36 mouse cellular contexts compared by ENCODE assay signal in genomic region chr11:58101194-58101720, GRCm38 (mm10). TPM values are rescaled to one million over a fixed set of nuclear protein-coding genes. Genes with fewer than 3 reads are reported as not detected.
"Had no signal": no experiment of that assay in that cellular context is flagged by ENCODE, and none has a peak within 500 bp of the region (broad histone marks: within the 10 kb centered on the region; RNA-seq: fewer than 3 reads in every experiment).

No protein-coding gene starts in this region.

- H3K9me3 ChIP-seq: heart, embryonic 13.5 days; heart, embryonic 15.5 days; hindbrain, embryonic 12.5 days; intestine, embryonic 15.5 days; limb, embryonic 10.5 days; limb, embryonic 12.5 days had no signal

- H3K4me2 ChIP-seq: heart, embryonic 11.5 days; heart, embryonic 13.5 days; heart, embryonic 15.5 days; hindbrain, embryonic 12.5 days; hindbrain, embryonic 14.5 days; intestine, embryonic 15.5 days; limb, embryonic 12.5 days had no signal

- H3K36me3 ChIP-seq: heart, embryonic 13.5 days; heart, embryonic 15.5 days; hindbrain, embryonic 12.5 days; intestine, embryonic 15.5 days; limb, embryonic 12.5 days had no signal

- H3K9ac ChIP-seq: heart, embryonic 13.5 days; heart, embryonic 15.5 days; hindbrain, embryonic 12.5 days; hindbrain, embryonic 14.5 days; intestine, embryonic 15.5 days; limb, embryonic 12.5 days had no signal

- H3K27me3 ChIP-seq: intestine, embryonic 15.5 days had no signal

- DNase-seq: gastrocnemius, postnatal 14 days; gastrocnemius, postnatal 36 days; heart, adult 11 months; heart, adult 2 months; heart, postnatal 14 days; heart, postnatal 36 days; kidney, adult 18-20 months; kidney, adult 8-10 months; kidney, postnatal 10 days; kidney, postnatal 25 days; kidney, postnatal 4 days; liver had no signal

- ATAC-seq: hindbrain, embryonic 16.5 days; inflammation-experienced regulatory T-cells, adult 6 months; intestine, embryonic 15.5 days; intestine, postnatal 0 days had no signal

- H3K27ac ChIP-seq: heart, embryonic 13.5 days; hindbrain, embryonic 12.5 days; hindbrain, embryonic 14.5 days; intestine, embryonic 15.5 days; layer of hippocampus, adult 2 months; left cerebral cortex, adult 2 months had no signal

- H3K4me3 ChIP-seq: heart, adult 2 months; heart, embryonic 13.5 days; heart, embryonic 15.5 days; hindbrain, embryonic 12.5 days; intestine, embryonic 15.5 days; layer of hippocampus, adult 2 months; left cerebral cortex, adult 2 months; limb, embryonic 10.5 days; limb, embryonic 12.5 days had no signal

RNA-seq across cellular contexts. Expression of gene Gm12248, which starts 8.3 kb away (rescaled TPM):
- total RNA-seq: gastrocnemius, adult 18-20 months; gastrocnemius, adult 8-10 months; gastrocnemius, postnatal 14 days; gastrocnemius, postnatal 36 days; heart, adult 2 months; heart, postnatal 14 days; heart, postnatal 36 days; hematopoietic stem cell, adult 5-6 weeks; layer of hippocampus, adult 2 months; layer of hippocampus, postnatal 10 days; layer of hippocampus, postnatal 25 days; left cerebral cortex, adult 2 months; left cerebral cortex, postnatal 14 days; left cerebral cortex, postnatal 36 days had no signal
- polyA plus RNA-seq: heart, adult 2 months; heart, embryonic 11.5 days; heart, embryonic 13.5 days; heart, embryonic 15.5 days; heart, postnatal 0 days; hindbrain, embryonic 14.5 days; intestine, embryonic 15.5 days; intestine, postnatal 0 days; kidney, embryonic 14.5 days; kidney, embryonic 16.5 days; limb, embryonic 10.5 days; limb, embryonic 12.5 days; limb, embryonic 14.5 days had no signal
